Mouse (Mus musculus) NIH3T3 (cell line): Measurements from ENCODE around the gene Frat2.

Experiments
- DNase-seq: peaks from one replicate; pipeline ENCODE4 v3.0.0-alpha.2; 2012; ENCODE audit warnings: low read depth

The Frat2 gene

DNA sequence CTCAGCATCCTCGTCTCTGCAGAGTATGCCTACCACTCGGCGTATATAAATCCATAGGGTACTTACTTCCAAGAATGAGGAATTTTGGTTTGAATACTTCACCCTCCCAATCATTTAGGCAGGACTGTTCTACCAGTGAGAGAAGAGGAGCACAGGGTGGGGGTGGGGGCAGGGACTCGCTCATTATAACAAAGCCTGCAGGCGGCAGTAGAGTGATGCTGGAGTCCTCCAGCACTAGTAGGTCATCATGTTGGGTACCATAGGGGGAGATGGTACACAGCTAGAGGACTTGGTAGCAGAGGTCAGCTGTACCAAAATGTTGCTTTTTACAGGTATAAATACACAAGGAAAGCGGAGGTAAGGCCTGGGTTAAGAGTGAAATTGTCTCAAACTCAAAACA lies 3.6 kb downstream of the Frat2 start:
- DNase-seq: peak; percentile 38

DNA sequence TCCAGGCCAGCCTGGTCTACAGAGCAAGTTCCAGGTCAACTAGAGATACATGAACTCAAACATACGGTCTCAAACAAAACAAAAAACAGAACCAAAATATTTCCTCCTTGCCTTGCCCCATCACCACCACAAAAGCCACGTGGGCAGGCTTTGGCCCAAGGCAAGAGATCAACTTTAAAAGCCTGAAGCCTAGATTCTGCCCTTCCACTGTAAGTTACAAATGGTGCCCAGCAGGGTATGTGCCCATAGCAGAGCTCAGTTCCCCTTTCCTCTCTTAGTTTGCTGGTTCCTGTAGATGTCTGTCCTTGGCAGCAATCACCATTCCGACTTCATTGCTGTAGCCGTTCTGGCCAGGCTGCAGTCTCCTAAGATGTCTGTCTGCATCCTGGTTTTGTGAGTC lies 5.2 kb downstream of the Frat2 start:
- no peak for DNase-seq

DNA sequence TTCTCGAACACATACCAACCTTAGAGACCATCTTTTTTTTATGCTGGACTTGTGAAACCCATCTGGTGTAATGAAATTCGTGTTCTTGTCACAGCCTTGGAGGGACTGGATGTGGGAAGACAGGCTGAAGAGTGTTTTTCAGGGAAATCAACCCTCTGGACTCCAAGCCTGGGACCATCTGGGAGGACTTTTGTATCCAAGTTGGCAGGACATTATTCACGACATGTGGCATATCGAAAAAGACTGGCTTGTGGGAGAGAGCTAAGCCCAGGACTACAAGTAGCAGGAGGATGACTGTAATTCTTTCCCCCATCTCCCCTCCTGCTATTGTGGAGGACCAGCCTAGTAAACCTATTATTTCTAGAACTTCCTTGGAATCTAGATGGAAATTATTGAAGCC lies 5.7 kb downstream of the Frat2 start:
- no peak for DNase-seq

DNA sequence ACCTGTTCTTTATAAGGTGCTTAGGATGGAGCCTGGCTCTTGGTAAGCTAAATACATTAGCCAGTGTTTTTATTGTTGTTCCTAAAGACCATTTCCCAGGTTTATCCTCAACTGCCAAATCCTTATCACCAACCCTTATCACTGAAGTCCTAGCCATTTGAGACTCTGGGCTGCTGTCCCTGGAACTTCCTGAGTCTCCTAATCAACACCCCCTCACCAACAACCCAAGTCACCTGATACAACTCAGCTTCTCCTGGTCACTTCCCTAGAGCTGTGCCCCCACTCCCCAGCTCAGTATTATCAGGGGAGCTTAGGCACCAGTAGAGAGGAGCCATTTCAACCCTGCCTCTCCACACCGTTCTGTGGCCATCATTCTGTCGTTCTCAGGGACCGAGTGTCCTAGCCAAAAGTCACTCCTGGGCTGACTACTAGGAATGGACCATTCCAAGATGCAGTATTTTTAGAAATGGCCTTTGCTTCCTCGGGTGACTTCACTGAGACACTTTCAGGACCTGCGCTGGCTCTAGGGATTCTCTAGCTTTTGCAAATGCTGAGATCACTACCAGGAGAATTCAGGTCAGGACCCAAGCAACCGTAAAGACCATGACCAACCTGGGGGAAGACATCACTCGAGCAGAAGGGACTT lies 6.7 kb downstream of the Frat2 start:
- no peak for DNase-seq

DNA sequence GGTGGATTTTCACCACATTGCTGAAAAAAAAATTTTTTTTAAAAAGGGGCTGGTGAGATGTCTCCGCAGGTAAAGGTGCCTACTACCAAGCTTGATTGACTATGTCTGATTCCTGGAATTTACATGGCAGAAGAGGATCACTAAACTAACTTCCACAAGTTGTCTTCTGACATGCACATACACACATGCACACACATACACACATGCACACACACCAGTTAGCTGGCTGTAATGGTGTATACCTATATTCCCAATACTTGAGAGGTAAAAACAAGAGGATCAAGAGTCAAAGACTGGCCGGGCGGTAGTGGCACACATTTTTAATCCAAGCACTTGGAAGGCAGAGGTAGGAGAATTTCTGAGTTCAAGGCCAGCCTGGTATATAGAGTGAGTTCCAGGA lies 8.2 kb downstream of the Frat2 start:
- no peak for DNase-seq

DNA sequence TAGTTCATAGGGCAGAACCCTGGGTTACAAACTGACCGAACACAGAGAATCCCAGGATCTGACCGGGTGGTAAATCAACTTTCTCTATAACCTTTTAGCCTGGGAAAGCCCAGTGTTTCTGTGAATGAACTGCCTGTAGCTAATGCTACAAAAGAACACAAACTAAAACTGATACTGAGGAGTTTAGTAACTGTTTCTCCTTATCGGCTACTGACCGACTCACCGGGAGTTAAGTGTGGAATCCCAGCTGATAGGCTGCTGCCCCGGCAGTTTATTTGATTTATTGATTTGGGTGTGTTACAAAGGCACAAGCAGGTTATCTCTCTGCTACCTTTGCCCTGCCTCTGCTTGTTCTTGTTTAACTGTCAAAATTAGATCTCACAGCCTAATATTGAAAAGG lies 9.1 kb downstream of the Frat2 start:
- no peak for DNase-seq

DNA sequence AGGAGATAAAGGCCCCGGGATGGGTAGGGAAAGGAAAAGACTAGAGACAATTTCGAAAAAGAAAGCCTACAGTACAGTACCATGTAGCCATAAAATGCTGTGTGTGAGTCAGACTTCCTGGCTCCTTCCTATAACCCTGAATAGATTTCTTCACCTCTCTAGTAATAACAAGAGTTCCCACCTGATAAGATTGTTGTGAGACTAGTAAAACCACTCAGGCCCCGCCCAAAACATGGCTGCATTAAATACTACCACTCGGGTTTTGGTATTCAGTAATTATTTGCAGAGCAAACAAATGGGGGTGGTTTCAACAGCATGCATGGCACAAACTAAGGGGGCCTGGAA lies 10.0 kb downstream of the Frat2 start:
- no peak for DNase-seq

DNA sequence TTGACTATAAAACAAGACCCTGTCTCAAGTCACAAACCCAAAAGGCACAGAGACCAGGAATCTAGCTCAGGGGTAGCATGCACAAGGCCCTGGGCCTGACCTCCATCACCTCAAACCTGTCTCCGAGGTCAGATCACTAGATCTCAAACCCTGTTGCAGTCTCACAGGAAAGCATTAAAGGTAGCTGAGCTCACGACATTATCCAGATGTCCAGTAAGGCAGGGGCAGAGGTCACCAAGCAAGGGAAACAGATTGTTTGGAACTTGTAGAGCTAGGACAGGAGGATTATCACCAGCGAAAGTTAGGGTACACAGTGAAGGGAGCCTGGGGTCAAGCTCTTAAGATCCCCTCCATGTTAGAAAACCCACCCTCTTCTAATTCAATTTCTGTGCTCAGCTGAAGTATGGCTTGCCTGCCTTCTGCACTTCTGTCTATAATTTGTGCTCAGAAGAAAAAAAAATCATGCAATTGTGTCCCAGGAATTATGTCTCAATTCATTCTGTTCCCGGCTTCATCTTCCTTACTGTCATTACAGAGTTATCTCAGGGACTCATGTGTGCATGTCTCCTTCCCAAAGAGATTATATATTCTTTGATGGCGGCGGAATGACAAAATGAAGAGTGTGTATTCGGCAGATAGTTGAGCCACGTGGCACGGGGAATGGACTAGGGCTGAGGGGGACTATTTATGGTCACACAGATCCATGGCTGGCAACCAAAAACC lies 10.6 kb downstream of the Frat2 start:
- no peak for DNase-seq

DNA sequence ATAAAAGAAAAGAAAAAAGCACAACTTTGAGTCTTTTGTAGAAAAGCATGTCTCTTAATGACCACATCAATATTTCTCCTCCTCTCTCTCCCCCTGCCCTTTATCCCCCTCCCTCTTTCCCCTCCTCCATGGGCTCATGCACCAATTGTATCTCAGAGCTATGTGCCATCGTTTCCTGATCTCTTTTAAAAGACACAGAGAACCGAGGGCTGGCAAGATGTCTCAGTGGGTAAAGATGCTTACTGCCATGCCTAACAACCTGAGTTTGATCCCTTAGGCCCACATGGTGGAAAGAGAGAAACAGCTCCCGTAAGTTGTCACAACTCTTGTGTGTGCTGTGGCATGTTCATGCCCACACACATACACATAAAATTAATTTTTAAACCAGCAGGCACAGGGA lies 11.2 kb downstream of the Frat2 start:
- DNase-seq: no peak

DNA sequence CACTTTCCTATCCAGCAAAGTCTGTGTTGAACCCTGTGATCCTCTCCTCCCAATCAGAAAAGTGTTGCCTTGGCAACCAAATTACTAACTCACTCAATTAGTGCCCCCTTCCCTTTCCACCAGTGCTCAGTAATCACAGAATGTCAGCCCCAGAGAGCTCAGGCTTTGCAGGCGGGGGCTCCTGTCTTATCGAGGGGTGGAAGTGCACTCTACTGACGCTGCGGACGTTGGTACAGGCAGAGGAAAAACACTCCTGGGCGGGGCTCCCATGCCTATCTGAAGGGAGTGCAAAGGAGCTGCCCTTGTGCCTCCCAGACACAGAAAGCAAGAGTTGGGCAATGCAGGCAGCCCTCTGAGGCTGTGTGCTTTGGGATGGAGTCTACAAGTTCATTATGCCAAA lies 12.1 kb downstream of the Frat2 start:
- DNase-seq: no peak

DNA sequence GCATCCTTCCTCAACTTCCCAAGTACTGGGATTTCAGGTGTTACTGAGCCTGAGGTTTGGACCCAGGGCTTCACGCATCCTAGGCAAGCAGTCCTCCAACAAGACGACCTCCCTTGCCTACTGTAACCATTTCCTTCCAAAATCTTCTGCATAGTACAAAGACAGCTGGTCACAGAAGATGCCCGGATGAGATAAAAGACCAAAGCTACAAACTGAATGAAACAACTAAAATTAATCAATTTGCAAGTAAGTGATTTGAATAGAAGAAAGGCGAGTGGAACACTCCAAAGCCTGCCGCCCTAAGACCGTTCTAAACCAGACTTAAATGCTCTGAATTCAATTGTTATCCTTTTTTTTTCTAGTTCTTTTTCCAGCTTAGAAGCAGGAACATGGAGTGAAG lies 12.5 kb downstream of the Frat2 start:
- no peak for DNase-seq

DNA sequence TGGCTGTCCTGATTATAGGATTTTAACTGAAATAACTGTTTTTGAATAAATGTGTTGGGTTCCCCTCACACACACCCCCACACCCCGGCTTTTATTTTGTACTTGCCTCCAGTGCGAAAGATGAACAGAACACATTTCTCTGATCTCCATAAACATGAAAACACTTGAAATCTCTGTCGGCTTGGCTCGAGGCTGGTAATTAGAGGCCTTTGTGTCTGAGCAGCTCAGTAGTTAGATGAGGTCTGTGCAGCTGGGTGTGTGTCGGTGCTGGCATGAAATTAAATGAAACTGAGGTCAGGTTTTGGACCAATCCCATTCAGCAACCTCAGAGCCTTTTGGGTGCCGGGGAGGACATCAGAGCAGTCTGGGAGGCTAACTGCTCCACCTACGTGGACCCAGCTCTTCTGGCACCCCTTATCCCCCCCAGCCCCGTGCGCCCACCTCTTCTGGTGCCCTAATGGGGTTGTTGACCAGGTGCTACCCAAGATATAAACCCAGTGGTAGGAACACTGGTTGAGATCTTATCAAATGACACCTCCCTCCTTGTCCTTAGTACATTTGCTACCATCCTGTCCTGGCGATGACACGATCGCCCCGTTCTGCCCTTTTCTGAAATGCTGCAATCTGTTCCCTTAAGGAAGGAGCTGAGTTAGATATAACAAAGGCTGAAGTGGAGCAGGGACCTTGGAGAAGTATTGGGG lies 15.3 kb downstream of the Frat2 start:
- no peak for DNase-seq

DNA sequence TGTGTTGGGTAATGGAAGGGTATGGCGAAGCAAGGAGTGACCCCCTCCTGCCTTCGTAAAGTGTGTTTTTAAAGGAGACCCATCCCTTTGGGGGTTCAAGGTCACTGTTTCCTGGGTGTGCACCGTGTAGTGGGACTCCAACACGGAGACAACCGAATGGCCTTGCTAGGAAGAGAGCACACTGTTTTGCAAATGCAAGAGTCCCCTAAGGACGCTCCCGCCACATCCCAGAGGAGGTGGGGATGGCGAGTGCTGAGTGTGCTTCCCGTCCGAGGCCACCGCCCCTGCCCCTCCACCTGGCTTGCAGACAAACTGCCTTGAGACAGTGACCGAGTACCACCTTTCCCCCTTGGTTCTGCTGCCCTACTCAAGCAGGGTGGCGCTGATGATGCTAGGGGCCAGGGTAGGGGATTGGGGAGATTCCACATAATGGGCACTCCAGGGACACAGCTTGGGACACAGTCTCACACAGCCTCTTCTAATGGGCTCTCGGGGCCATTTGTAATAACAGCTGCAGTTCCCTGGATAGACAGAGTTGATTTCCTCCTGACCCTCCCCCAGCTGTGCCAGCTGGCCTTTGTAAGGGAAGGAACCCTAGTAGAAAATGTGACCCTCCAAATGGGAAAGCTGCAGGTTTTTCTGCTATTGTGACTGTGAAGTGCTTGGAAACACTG lies 16.1 kb downstream of the Frat2 start:
- DNase-seq: no peak

DNA sequence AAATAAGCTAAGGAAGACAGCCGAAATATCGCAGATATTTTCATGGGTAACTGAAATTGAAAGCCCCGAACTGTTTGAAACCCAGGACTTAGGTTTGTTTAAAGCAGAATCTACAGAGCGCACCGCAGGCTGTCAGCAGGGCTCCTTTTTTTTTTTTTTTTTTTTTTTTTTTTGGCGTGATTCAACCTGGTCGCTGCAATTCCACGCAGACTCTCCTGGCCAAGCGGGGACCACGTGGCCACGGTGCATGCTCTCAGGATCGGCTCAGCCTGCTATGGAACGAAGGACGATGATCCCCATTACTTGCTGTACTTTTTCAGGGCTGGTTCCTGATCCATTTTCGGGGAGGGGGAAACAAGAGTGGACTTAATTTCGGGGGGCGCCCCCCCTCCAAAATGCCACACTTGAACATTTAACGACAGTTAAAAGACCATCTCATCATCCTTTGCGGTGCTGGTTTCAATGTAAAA lies 16.8 kb downstream of the Frat2 start:
- DNase-seq: no peak

DNA sequence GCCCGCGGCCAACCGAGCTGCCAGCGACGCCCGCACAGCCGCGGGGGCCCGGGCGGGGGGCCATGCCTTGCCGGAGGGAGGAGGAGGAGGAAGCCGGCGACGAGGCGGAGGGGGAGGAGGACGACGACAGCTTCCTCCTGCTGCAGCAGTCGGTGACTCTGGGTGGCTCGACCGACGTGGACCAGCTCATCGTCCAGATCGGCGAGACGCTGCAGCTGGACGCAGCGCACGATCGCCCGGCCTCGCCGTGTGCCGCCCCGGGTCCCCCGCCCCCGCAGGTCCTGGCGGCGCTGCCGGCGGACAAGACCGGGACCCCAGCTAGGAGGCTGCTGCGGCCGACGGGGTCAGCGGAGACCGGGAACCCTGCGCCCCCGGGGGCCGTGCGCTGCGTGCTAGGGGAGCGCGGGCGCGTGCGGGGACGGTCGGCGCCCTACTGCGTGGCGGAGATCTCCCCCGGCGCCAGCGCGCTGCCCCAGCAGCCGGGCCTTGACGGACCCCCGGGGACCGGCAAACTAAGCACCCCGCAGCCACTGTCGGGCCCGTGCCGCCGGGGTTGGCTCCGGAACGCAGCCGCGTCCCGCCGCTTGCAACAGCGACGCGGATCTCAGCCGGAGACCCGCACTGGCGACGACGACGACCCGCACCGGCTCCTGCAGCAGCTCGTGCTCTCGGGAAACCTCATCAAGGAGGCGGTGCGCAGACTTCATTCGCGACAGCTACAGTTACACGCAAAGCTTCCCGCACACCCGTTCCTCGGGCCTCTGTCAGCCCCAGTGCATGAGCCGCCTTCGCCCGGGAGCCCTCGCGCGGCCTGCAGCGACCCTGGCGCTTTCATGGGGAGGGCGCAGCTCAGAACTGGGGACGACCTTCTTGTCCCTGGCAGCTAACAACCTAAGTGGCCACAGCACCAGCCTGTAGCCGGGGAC lies 17.6 kb downstream of the Frat2 start:
- no peak for DNase-seq

DNA sequence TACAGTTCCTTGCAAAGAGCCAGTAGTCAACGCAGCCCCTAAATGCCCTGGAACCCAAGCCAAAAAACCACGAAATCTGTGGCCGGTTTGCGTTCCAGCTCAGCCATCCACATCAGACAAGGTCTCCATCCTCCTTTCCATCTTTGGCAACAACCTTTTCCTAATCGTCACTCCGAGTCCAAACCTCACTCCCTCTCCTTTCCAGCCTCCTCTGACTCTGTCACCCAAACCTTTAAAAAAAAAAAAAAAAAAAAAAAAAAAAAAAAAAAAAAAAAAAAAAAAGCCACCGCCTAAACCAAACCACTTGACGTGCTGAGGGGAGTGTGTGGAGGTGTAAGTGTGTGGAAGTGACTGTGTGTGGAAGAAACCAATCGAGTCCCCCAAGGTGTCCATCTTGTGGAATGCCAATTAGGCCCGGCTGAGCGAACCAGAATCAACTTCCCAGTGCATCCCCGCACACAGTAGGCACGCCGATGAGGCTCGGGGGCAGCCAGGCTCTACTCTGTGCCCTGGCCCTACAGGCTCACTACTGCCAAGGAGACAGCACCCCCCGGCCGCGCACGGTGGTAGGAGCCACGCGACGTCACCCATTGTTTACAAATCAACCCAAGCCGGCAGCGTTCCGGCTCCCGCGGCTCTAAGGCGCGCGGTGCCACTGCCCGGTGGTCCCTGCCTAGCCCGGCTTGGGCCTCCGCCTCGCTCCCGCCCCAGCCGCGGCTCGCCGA lies 18.4 kb downstream of the Frat2 start, which contains the start of gene Frat1:
Gene Frat1, plus strand, starts transcription at position 590 of the 725 bp plus-strand sequence.
- DNase-seq: peak; percentile 65

DNA sequence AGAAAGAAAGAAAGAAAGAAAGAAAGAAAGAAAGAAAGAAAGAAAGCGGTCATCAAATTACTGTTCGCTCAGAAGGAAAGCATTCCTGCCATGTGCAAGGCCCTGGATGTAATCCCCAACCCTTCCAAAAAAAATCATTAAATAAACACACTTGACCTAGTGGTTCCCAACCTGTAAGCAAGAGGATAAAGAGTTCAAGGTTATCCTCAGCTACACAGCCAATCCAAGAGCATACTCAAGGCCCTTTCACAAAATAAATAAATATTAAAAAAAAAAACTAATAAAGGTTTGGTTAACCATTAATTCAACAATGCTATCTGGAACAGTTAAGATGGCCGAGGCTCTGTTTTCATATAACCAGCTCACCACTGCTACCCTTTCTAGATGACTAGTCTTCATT lies 19.0 kb downstream of the Frat2 start:
- no peak for DNase-seq

DNA sequence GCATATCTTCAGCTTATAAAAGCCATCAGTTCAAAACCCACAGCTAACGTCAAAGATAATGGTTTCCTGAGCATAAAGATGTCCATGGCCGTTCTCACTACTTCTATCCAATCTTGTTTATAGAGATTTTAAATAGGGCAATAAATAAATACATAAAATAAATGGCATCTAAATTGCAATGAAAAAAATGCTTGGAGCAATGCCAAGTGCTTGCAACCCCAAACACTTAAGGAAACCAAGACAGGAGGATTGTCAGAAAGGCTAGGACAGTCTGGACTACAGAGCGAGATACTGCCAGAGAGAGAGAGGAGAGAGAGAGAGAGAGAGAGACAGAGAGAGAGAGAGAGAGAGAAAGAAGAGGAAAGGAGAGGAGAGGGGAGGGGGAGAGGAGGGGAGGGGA lies 21.4 kb downstream of the Frat2 start:
- DNase-seq: no peak

DNA sequence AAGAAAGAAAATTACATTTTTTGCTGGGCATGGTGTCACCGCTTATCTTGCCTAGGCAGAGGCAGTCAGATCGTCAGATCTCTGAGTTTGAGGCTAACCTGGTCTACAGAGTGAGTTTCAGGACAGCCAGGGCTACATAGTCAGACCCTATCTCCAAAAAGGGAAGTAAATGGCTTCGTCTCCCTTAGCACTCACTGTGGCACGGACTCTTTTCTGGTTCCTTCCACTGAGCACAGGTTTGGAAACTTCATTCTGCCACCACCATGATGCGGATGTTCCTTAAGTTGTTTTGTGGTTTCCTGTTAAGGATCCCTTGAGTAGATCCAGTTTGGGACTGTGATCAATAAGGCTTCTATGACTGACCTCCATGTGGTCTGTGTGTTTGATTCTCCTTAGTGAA lies 23.0 kb downstream of the Frat2 start:
- no peak for DNase-seq

DNA sequence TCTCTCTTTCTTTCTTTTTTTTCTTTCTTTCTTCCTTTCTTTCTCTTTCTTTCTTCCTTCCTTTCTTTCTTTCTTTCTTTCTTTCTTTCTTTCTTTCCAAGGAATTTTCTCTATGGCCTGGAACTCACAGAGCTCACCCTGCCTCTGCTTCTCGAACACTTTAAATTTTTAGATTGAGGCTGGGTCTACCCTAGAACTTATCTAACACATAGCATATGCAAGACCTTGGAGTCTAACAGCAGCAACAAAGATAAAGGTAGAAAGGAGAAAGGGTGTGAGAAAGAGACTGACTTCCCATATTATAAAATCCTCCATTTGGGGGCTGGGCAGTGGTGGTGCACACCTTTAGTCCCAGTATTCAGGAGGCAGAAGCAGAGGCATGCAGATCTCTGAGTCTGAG lies 25.3 kb downstream of the Frat2 start:
- no peak for DNase-seq

DNA sequence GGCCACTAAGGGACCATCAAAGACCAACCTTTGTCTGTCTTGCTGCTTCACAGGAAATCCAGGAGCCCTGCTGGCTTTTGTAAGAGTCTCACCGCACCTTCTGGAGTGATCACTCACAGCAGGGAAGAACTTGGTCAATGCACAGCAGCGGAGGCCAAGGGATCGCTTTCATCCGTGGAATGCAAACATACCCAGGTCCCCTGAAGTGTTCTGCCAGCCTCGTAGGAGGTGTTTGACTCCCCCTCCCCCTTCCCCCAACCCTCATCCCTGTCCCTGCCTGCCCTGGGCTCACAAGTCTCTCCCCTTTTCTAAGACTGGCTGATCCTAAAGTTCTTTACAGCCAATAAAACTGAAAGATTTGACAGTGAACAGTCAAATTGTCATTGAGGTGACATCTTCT lies 26.5 kb downstream of the Frat2 start:
- no peak for DNase-seq
